7 mouse cellular contexts compared by ENCODE assay signal in genomic region chr2:156763101-156763500, GRCm38 (mm10). TPM values are rescaled to one million over a fixed set of nuclear protein-coding genes. Genes with fewer than 3 reads are reported as not detected.
DNase-seq lines count a peak whose midpoint lies in the region.

No protein-coding gene starts in this region.

- intact Hi-C loops in heart, postnatal 25 days (cut with DNase I): no loop called here

- DNase-seq in layer of hippocampus, postnatal 10 days (ENCODE audit: low spot score in 2 of 2): peak; percentile 53 to 59
- no peak for DNase-seq in layer of hippocampus, adult 9-10 months (ENCODE audit: low spot score)
- peak; percentile 74 for DNase-seq in adrenal gland, postnatal 25 days
- DNase-seq in heart, postnatal 25 days (ENCODE audit: low spot score): peak; percentile 44
- peak; percentile 93 for DNase-seq in lung, postnatal 10 days
- no peak for DNase-seq in embryo, embryonic 11 days
- no peak for DNase-seq in thymus, postnatal 14 days

RNA-seq across cellular contexts. Expression of gene Myl9, which starts 12.1 kb away (rescaled TPM):
- total RNA-seq in layer of hippocampus, postnatal 10 days (2021): 10 to 100 TPM; 21.4 to 23.4 TPM
- 42.3 and 50.9 TPM in 2 replicates for total RNA-seq in adrenal gland, postnatal 25 days (2021)
- total RNA-seq in heart, postnatal 25 days (2021): 100 to 1,000 TPM; 200 to 205 TPM

Comparison
In these comparisons a context has a peak if more than half of its experiments do, and no peak if none do; other contexts are left out.
1. DNase-seq: peak in layer of hippocampus, postnatal 10 days (2 of 2), adrenal gland, postnatal 25 days (single experiment), heart, postnatal 25 days (single experiment) and lung, postnatal 10 days (single experiment); none in layer of hippocampus, adult 9-10 months (single experiment), embryo, embryonic 11 days (single experiment) and thymus, postnatal 14 days (single experiment).